Mouse (Mus musculus) C2C12 (cell line): ENCODE results near the gene Dnaaf1. TPM values are rescaled to one million over a fixed set of nuclear protein-coding genes. Genes with fewer than 3 reads are reported as not detected.

Experiments used
- H3K27me3 ChIP-seq: one replicate; pipeline ENCODE4 v1.6.1; 2011; ENCODE audit not compliant: control insufficient read depth, insufficient read depth, insufficient read length
- H3K36me3 ChIP-seq: one replicate; pipeline ENCODE4 v1.6.1; 2011; ENCODE audit not compliant: control insufficient read depth, insufficient read depth
- H3K4me3 ChIP-seq: one replicate; pipeline ENCODE4 v1.5.1; 2011; ENCODE audit warnings: mild to moderate bottlenecking, control low read depth; ENCODE audit not compliant: poor library complexity, insufficient read depth, severe bottlenecking
- H3K79me2 ChIP-seq: one replicate; pipeline ENCODE4 v1.6.1; 2011; ENCODE audit not compliant: control insufficient read depth, insufficient read depth
- H3K79me3 ChIP-seq: one replicate; pipeline ENCODE4 v1.6.1; 2011; ENCODE audit warnings: low read depth, control low read depth
- H3ac ChIP-seq: one replicate; pipeline ENCODE3; 2011; ENCODE audit warnings: low read depth; ENCODE audit not compliant: control insufficient read depth, insufficient read length
- CEBPB ChIP-seq: IDR thresholded peaks from one replicate; pipeline ENCODE4 v1.6.1; 2011; ENCODE audit warnings: low read depth, mild to moderate bottlenecking, control low read depth, moderate library complexity
- CTCF ChIP-seq: IDR thresholded peaks from one replicate; pipeline ENCODE4 v1.5.1; 2011; ENCODE audit not compliant: control insufficient read depth, insufficient read depth, insufficient read length
- FOSL1 ChIP-seq: IDR thresholded peaks from one replicate; pipeline ENCODE4 v1.8.0; 2011; ENCODE audit warnings: mild to moderate bottlenecking, low read length; ENCODE audit not compliant: poor library complexity, insufficient read depth, severe bottlenecking
- MAX ChIP-seq: IDR thresholded peaks from one replicate; pipeline ENCODE4 v1.6.1; 2011; ENCODE audit warnings: mild to moderate bottlenecking, control low read depth
- MYOD1 ChIP-seq: IDR thresholded peaks from one replicate; pipeline ENCODE4 v1.6.1; 2011; ENCODE audit warnings: low read depth; ENCODE audit not compliant: control insufficient read depth, insufficient read length
- MYOG ChIP-seq: IDR thresholded peaks from one replicate; pipeline ENCODE4 v1.6.1; 2011; ENCODE audit not compliant: control insufficient read depth, insufficient read length; ENCODE audit errors: extremely low read depth
- USF1 ChIP-seq: IDR thresholded peaks from one replicate; pipeline ENCODE4 v1.6.1; 2011; ENCODE audit warnings: low read depth, mild to moderate bottlenecking, control low read depth, moderate library complexity
- polyA plus RNA-seq: library from polyadenylated mRNA; unstranded; fragments of >200 nt; fragmentation: generic; extraction: Trizol; gene quantifications from one replicate; pipeline ENCODE4 v1.2.1, GENCODE M21; 2012; ENCODE audit warnings: missing spikeins

The Dnaaf1 gene
- polyA plus RNA-seq, 1 experiment, result 0.01 TPM

- TF ChIP-seq MYOG, result no peak
- TF ChIP-seq MAX, result no peak
- no peak for TF ChIP-seq CTCF
- no peak for TF ChIP-seq CEBPB
- TF ChIP-seq USF1, result no peak
- no peak for TF ChIP-seq MYOD1
- TF ChIP-seq FOSL1, result no peak
- Histone ChIP-seq H3ac (no peak overlapping the region), H3K79me2 (no peaks in the 10 kb centered on the region), H3K79me3 (no peaks in the 10 kb centered on the region), H3K36me3 (no peaks in the 10 kb centered on the region), H3K27me3 (peaks cover 45% of the 10 kb centered on the region), H3K4me3 (no peak overlapping the region)
Observed at GRCm38 (mm10) chr8:119646197-119646596, 71.2 kb downstream of the Dnaaf1 start.

GRCm38 (mm10) chr8:119646846-119647245 lies 71.8 kb downstream of the Dnaaf1 start:
- peaks cover 49% of the 10 kb centered on the region for H3K27me3 ChIP-seq
- TF ChIP-seq CTCF (no peak), FOSL1 (no peak), USF1 (no peak), MYOD1 (no peak), MYOG (no peak), MAX (no peak), CEBPB (no peak)

More at GRCm38 (mm10) chr8:119646846-119647245, 71.8 kb downstream of the Dnaaf1 start:
- H3K79me3 ChIP-seq, result no peaks in the 10 kb centered on the region
- H3K79me2 ChIP-seq, result no peaks in the 10 kb centered on the region
- no peak overlapping the region for H3K4me3 ChIP-seq
- H3K36me3 ChIP-seq, result no peaks in the 10 kb centered on the region
- H3ac ChIP-seq, result no peak overlapping the region

Other genes starting within 250 kb of the Dnaaf1 start
- 135 TPM for gene Hsbp1, start 230.7 kb upstream of the Dnaaf1 start, polyA plus RNA-seq
- gene Mlycd, start 180.4 kb upstream of the Dnaaf1 start, polyA plus RNA-seq, result 7.5 TPM
- 18.1 TPM for gene Osgin1, start 141.1 kb upstream of the Dnaaf1 start, polyA plus RNA-seq
- not detected for gene Necab2, start 128.5 kb upstream of the Dnaaf1 start, polyA plus RNA-seq
- gene Slc38a8, start 73.5 kb upstream of the Dnaaf1 start, polyA plus RNA-seq, result not detected
- 72.7 TPM for gene Mbtps1, start 16.5 kb upstream of the Dnaaf1 start, polyA plus RNA-seq
- 11.0 TPM for gene Hsdl1, start 52 bp upstream of the Dnaaf1 start, polyA plus RNA-seq
- 8.1 TPM for gene Taf1c, start 30.0 kb downstream of the Dnaaf1 start, polyA plus RNA-seq
- gene Adad2, start 37.5 kb downstream of the Dnaaf1 start, polyA plus RNA-seq, result not detected
- not detected for gene Kcng4, start 60.4 kb downstream of the Dnaaf1 start, polyA plus RNA-seq
- not detected for gene Wfdc1, start 91.1 kb downstream of the Dnaaf1 start, polyA plus RNA-seq
- 0.02 TPM for gene Atp2c2, start 124.8 kb downstream of the Dnaaf1 start, polyA plus RNA-seq
- gene Tldc1, start 203.2 kb downstream of the Dnaaf1 start, polyA plus RNA-seq, result 6.6 TPM